Mouse (Mus musculus): ENCODE results near the gene Col6a2.
A peak's percentile ranks its signal among the peaks of the same experiment; 100 is the strongest.

The Col6a2 gene

GRCm38 (mm10) chr10:76636026-76636425 lies 12.6 kb upstream of the Col6a2 start:
- DNase-seq: no peak

GRCm38 (mm10) chr10:76634584-76634983 lies 11.2 kb upstream of the Col6a2 start:
- DNase-seq: no peak

GRCm38 (mm10) chr10:76634094-76634571 lies 10.7 kb upstream of the Col6a2 start:
- no peak for DNase-seq

DNA sequence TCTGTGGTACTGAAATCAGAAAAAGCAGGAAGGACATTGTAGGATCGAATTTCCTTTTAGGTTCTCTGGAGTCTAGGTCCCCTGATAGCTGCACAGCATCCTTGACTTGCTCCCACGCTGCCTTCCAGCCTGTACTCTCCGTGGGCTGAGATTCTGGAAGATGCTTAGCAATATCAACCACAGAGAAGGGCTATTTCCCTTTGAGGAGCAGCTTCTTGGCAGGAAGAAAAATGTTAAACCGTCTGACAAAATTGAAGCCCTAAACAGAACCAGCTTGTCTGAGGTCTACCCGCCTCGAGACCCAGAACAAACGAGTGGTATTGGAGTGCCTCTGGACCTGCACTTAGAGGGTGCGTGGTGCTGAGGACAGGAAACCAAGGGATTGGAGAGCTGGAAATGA lies 9.2 kb upstream of the Col6a2 start:
- DNase-seq: no peak

DNA sequence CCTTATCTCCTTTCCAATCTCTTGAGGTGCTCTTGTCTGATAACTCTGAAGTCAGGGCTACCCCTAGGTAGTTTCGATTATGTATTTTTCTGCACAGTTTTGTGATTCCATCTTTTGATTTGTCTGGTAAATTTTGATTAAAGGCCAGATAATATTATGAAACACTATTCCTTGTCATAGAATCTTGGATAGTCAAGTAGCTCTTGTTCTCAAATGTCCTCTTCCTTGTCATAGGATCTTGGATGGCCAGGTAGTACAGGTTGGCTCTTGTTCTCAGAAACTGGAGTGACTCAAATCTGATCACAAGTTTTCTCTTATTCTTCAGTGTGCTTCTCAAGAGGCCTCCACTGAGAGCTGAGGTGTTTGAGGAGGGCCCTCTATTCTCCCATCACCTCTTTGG lies 7.2 kb upstream of the Col6a2 start:
- DNase-seq: no peak

DNA sequence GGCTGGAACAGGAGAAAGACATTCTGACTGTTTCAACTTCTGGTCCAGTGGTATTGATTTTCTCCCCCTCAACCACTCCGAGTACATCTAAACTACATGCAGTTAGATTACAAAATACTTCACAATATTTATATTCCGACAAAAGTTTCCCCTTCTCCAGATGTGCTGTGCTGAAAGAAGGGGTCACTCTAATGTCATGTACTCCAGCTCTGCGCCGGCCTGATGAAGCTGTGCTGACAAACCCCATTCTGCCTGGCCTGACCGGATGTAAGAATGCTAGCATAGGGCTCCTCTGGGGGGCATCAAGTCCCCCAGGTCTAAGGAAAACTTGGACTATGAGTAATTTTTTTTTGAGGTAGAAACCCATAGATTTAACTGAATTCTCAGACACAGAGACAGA lies 4.3 kb upstream of the Col6a2 start:
- no peak for DNase-seq

GRCm38 (mm10) chr10:76624903-76625302 lies 1.5 kb upstream of the Col6a2 start:
- no peak for DNase-seq

DNA sequence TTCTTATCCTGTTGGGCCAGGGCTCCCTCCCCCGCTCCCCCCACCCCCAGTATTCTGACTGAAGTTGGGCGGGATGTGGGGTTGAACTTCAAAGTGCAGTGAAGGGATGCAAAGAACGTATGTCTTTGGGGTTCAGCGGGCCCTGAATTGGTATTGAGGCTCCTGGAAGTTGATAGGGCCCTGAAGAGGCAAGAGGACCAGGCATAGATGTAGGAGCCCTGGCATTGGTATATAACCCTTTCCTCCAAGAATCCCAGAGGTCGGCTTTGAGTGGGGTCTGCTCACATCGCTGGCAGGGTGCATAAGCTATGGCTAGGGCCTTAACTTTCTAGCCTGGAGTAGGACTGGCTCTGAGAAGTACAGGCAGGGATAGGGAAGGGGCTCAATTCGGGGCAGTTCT lies 304 bp upstream of the Col6a2 start:
- no peak for DNase-seq

- DNase-seq: no peak
Observed at GRCm38 (mm10) chr10:76622411-76622810, 1.0 kb downstream of the Col6a2 start.

GRCm38 (mm10) chr10:76612473-76612872 lies 11.0 kb downstream of the Col6a2 start:
- DNase-seq: no peak

DNA sequence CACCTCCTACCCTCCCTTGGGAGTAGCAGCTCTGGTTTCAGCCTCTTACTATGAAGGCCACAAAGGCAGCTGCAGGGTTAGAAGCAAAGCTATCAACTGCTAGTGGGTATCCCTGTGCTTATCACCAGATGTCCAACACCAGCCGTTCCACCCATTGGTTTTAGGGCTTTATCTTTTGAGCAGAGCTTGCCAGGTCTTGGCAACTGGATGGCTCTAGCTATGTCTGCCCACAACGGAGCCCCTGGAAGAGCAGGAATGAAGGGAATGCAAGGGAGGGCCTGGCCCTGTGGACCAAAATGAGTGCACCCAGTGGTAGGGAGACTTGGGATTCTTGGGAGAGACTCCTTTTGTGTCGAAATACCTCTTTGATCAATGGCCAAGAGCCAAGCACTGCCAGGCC lies 20.7 kb downstream of the Col6a2 start:
- DNase-seq: no peak

DNA sequence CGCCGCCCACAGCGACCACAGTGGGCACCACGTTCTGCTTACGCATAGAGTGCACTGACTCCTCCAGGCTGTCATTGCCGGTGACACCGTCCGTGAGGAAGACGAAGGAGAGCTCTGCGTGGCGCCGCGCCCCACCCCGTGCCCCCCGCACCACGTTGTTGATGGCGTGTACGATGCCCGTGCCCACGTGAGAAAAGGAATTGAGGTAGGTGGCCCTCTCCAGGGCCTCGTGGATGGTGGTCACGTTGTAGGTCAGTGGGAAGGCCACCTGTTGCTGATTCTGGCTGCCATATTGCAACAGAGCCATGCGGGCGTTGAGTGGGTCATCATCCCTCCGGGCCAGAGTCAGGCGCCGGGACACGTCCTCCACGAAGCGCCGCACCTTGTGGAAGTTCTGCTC lies 27.1 kb downstream of the Col6a2 start:
- no peak for DNase-seq

- no peak for DNase-seq
Observed at GRCm38 (mm10) chr10:76590197-76590596, 33.2 kb downstream of the Col6a2 start.

DNA sequence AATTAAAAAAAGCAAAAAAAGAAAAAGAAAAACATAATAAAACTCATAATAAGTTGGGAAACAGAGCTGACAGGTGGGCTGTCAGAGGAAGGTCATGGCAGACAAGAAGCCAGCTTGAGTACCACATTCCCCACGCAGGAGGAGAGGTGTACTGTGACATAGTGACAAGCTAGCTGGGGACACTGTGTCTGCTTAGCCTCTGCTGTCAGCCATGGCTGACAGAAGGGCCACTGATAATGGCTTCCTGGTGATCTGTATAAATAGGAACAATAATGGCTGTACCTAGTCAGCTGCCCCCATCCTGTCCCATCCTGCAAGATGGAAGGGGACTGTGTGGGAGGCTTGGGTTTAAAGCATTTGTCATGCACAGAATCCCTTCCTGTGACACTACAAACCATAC lies 37.2 kb downstream of the Col6a2 start:
- DNase-seq: no peak

- DNase-seq: no peak
Observed at GRCm38 (mm10) chr10:76584138-76584537, 39.3 kb downstream of the Col6a2 start.

DNA sequence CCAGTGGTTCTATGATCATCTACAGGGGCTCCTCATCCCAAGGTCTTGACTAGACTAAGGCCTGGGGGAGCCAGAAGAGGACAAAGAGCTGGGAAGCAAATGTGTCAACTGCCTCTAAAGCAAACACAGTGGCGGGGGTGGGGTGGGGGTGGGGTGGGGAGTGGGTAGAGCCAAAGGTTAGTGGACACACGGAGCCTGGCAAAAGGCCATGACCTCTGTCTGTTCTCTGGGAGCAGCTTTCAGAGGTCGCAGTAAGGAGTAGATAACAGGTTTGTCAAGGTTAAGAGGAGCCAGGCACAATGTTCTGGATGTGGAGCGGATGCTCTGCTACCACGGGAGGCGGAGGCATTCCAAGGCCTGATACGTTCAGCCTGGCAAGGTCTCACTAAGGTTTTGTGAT lies 46.5 kb downstream of the Col6a2 start:
- DNase-seq: no peak

- no peak for DNase-seq
Observed at GRCm38 (mm10) chr10:76575374-76575773, 48.1 kb downstream of the Col6a2 start, which contains the start of gene Ftcd. Gene Ftcd (plus strand): TSS chr10:76575648.

DNA sequence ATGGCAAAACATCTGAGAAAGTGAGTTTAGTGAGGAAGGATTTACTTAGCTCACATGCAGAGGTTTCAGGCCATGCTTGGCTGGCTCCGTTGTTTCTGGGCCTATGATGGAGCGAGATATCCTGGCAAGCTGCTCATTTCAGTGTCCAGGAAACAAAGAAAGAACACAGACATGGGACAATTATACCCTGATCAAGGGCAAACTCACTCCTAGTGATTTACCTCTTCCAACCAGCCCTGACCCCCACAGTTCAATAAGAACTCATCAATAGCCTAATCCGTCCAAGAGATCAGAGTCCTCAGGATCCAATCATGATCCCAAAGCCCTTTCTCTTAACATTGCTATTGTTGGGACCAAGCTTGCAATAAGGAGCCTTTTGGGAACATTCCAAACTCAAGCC lies 51.3 kb downstream of the Col6a2 start:
- no peak for DNase-seq

DNA sequence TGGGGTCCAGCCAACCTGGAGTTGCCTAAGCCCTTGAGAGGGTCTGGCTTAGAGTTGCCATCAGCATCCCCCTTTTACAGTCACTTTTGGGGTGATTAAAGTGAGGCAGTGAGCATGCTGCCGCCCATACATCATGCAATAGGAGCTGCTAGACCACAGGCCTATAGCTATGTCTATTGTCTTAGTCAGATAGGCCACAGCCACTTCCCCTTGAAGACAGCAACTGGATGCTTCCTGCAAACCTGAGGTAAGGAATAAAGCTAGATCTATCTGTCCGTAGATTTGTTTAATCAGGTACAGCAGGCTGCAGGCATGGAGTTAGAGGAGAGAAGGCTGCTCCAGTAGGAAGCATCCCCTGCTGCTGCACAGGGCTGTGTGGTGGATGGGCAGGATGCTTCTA lies 52.4 kb downstream of the Col6a2 start:
- no peak for DNase-seq

GRCm38 (mm10) chr10:76569996-76570685 lies 53.3 kb downstream of the Col6a2 start:
- DNase-seq: no peak

DNA sequence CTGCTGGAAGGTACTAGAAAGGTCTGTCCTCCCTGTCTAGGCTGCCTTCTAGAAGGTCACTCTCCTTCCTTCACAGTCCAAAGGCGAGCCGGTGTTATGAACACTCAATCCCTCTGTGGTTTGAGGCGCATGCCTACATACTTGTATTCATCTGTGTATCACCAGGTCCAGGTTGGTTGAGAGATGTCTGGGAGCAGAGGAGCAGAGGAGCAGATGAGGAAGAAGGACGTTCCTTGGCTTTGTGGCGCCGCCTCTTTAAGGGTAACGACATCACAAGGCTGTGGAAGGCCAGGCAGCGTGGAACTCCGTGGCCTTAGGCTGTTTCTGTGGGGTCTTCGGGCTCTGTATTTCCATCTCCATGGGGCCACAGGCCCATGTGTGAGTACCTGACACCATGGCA lies 61.5 kb downstream of the Col6a2 start, which contains the start of gene Spatc1l:
Gene Spatc1l (plus strand): TSS at position 301 of the 400 bp plus-strand sequence.
- DNase-seq: no peak

DNA sequence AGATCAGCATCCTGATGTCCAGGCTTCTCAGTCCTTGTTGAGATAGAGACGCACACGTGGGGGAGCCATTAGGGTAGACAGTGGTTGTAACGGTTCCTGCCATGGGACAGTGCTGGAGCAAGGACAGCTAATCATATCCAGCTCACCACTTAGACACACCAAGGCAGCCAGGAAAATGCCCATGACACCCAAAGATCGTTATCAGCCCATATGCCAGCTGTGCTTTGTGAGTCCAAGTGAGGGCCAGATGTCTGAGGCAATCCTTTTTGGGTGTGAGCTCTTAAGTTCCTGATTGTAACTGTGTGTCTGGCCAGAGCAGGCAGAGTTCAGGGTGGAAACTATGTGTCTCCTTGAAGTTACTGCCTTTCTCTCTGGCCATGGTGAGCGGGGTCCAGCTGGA lies 69.4 kb downstream of the Col6a2 start:
- no peak for DNase-seq

- DNase-seq: no peak
Observed at GRCm38 (mm10) chr10:76551556-76551955, 71.9 kb downstream of the Col6a2 start.

GRCm38 (mm10) chr10:76550458-76550857 lies 73.0 kb downstream of the Col6a2 start:
- peak; percentile 34 for DNase-seq

- DNase-seq: no peak
Observed at GRCm38 (mm10) chr10:76548218-76548617, 75.2 kb downstream of the Col6a2 start.
